Mouse (Mus musculus): Measurements from ENCODE around the gene Gpr39. TPM values are rescaled to one million over a fixed set of nuclear protein-coding genes. Genes with fewer than 3 reads are reported as not detected.
A peak's percentile ranks its signal among the peaks of the same experiment; 100 is the strongest.

Gene Gpr39
- polyA plus RNA-seq, 1 experiment, result 0.11 TPM

GRCm38 (mm10) chr1:125657416-125657815 is 19.4 kb upstream of the Gpr39 start:
- H3K4me3 ChIP-seq (replicated peaks; ENCODE audit: insufficient read depth, low read depth, low read length), result no peak overlapping the region
- WGBS, result 74% methylated on average over 5 of the region's 5 CpGs
- TF ChIP-seq CTCF (IDR thresholded peaks at IDR 0.05; ENCODE audit: borderline replicate concordance, insufficient read depth, low read depth, low read length) (no peak), POLR2A (IDR thresholded peaks at IDR 0.05; ENCODE audit: borderline replicate concordance, insufficient read depth, low read length) (no peak)
- H3K27ac ChIP-seq (ENCODE audit: insufficient read depth, low read length), result no peak overlapping the region
- no peak for DNase-seq
- no peaks in the 10 kb centered on the region; the same call in 1 of the 2 replicates for H3K27me3 ChIP-seq (ENCODE audit: control insufficient read depth, insufficient read depth, low read length)
- H3K4me1 ChIP-seq (ENCODE audit: control insufficient read depth, insufficient read depth, low read length), result no peaks in the 10 kb centered on the region

DNA sequence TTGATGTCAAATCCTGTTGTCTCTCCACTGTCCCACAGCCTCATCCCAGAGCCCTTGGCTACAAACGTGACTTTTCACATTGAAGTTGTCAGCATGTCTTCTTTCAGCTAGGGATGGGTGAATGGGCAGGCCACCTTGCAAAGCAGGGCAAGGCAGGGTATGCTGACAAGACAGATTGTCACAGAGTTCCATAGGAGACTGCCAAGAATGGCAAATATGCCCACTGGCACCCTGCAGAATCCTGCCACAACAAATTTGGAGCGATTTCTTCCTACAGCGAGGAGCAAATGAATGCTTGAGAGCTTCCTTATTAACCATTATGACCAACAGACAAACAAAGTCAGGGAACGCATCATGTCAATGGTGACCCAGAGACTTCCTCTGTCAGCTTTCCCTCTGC is 16.6 kb upstream of the Gpr39 start:
- H3K4me1 ChIP-seq (ENCODE audit: control insufficient read depth, insufficient read depth, low read length), result no peaks in the 10 kb centered on the region
- DNase-seq, result peak in 1 of 2 experiments; percentile 14
- no peak overlapping the region for H3K27ac ChIP-seq (ENCODE audit: insufficient read depth, low read length)
- no peak overlapping the region for H3K4me3 ChIP-seq (replicated peaks; ENCODE audit: insufficient read depth, low read depth, low read length)
- WGBS, result 8% methylated on average over 4 of the region's 4 CpGs
- H3K27me3 ChIP-seq (ENCODE audit: control insufficient read depth, insufficient read depth, low read length), result no peaks in the 10 kb centered on the region; the same call in 1 of the 2 replicates
- no peak for TF ChIP-seq POLR2A (IDR thresholded peaks at IDR 0.05; ENCODE audit: borderline replicate concordance, insufficient read depth, low read length)
- no peak for TF ChIP-seq CTCF (IDR thresholded peaks at IDR 0.05; ENCODE audit: borderline replicate concordance, insufficient read depth, low read depth, low read length)

DNA sequence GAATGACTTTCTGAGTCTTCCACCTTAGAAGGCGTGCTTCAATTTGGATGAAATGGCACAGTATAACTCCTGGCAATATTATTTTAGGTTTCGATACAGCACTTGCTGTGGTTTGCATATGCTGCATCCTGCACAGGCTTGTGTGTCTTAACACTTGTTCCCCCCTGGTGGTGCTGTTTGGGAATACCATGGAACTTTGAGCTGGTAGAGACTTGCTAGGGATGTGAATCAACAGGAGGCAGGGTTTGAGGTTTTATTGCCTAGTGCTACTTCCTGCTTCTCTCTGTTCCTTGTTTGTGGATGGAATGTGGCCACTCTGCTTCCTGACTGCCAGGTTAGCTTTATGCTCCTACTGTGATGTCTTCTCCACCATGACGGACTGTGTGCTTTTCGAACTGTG is 15.9 kb upstream of the Gpr39 start:
- Histone ChIP-seq H3K27me3 (ENCODE audit: control insufficient read depth, insufficient read depth, low read length) (no peaks in the 10 kb centered on the region; the same call in 1 of the 2 replicates), H3K27ac (ENCODE audit: insufficient read depth, low read length) (no peak overlapping the region), H3K4me3 (replicated peaks; ENCODE audit: insufficient read depth, low read depth, low read length) (no peak overlapping the region), H3K4me1 (ENCODE audit: control insufficient read depth, insufficient read depth, low read length) (no peaks in the 10 kb centered on the region)
- no peak for TF ChIP-seq CTCF (IDR thresholded peaks at IDR 0.05; ENCODE audit: borderline replicate concordance, insufficient read depth, low read depth, low read length)
- no peak for TF ChIP-seq POLR2A (IDR thresholded peaks at IDR 0.05; ENCODE audit: borderline replicate concordance, insufficient read depth, low read length)
- WGBS, result 90% methylated on average over 4 of the region's 4 CpGs
- DNase-seq, result no peak

DNA sequence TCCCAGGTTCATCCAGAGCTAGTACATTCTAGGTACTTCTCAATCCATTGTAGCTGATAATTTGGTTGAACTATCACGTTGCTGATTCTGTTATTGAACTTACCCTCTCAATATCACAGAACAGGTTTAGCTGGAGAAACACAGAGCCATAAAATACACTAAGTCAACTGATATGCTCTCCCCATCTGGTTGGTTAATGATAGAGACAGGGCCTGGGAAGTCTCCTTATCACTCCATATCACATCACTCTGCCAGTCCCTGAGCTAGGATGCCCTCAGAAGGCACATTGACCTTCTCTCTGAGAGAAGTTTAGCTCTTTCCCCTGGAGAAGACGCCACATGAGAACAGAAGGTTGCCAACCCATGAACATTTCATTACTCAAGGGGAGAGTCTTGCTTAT is 14.7 kb upstream of the Gpr39 start:
- WGBS, result 90% methylated on average over 2 of the region's 2 CpGs
- TF ChIP-seq POLR2A (IDR thresholded peaks at IDR 0.05; ENCODE audit: borderline replicate concordance, insufficient read depth, low read length) (no peak), CTCF (IDR thresholded peaks at IDR 0.05; ENCODE audit: borderline replicate concordance, insufficient read depth, low read depth, low read length) (no peak)
- H3K4me1 ChIP-seq (ENCODE audit: control insufficient read depth, insufficient read depth, low read length), result no peaks in the 10 kb centered on the region
- H3K4me3 ChIP-seq (replicated peaks; ENCODE audit: insufficient read depth, low read depth, low read length), result no peak overlapping the region
- no peak for DNase-seq
- H3K27me3 ChIP-seq (ENCODE audit: control insufficient read depth, insufficient read depth, low read length), result no peaks in the 10 kb centered on the region; the same call in 1 of the 2 replicates
- no peak overlapping the region for H3K27ac ChIP-seq (ENCODE audit: insufficient read depth, low read length)

DNA sequence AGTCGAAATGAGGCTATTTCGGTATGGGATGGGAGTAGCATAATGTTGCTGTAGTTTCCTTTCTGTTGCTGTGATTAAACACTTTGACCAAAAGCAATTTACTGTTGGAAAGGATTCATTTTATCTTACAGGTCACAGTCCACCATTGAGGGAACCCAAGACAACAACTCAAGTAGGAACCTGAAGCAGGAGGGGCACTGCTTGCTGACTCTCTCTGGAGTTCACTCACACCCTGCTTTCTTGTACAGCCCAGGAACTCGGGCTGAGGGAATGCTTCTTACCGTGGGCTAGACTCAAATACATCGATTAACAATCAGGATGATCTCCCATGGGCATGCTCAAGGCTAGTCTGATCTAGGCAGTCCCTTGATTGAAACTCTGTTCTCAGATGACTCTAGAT is 14.1 kb upstream of the Gpr39 start:
- H3K27ac ChIP-seq (ENCODE audit: insufficient read depth, low read length), result no peak overlapping the region
- 83% methylated on average over 5 of the region's 5 CpGs for WGBS
- DNase-seq, result no peak
- no peaks in the 10 kb centered on the region for H3K4me1 ChIP-seq (ENCODE audit: control insufficient read depth, insufficient read depth, low read length)
- no peak overlapping the region for H3K4me3 ChIP-seq (replicated peaks; ENCODE audit: insufficient read depth, low read depth, low read length)
- H3K27me3 ChIP-seq (ENCODE audit: control insufficient read depth, insufficient read depth, low read length), result no peaks in the 10 kb centered on the region; the same call in 1 of the 2 replicates
- TF ChIP-seq POLR2A (IDR thresholded peaks at IDR 0.05; ENCODE audit: borderline replicate concordance, insufficient read depth, low read length), result no peak
- no peak for TF ChIP-seq CTCF (IDR thresholded peaks at IDR 0.05; ENCODE audit: borderline replicate concordance, insufficient read depth, low read depth, low read length)

GRCm38 (mm10) chr1:125663104-125663503 is 13.7 kb upstream of the Gpr39 start:
- no peak overlapping the region for H3K4me3 ChIP-seq (replicated peaks; ENCODE audit: insufficient read depth, low read depth, low read length)
- 23% methylated on average over 4 of the region's 4 CpGs for WGBS
- no peak overlapping the region for H3K27ac ChIP-seq (ENCODE audit: insufficient read depth, low read length)
- no peaks in the 10 kb centered on the region; the same call in 1 of the 2 replicates for H3K27me3 ChIP-seq (ENCODE audit: control insufficient read depth, insufficient read depth, low read length)
- no peak for DNase-seq
- no peak for TF ChIP-seq POLR2A (IDR thresholded peaks at IDR 0.05; ENCODE audit: borderline replicate concordance, insufficient read depth, low read length)
- no peak for TF ChIP-seq CTCF (IDR thresholded peaks at IDR 0.05; ENCODE audit: borderline replicate concordance, insufficient read depth, low read depth, low read length)
- H3K4me1 ChIP-seq (ENCODE audit: control insufficient read depth, insufficient read depth, low read length), result no peaks in the 10 kb centered on the region

GRCm38 (mm10) chr1:125665127-125665637 is 11.6 kb upstream of the Gpr39 start:
- DNase-seq, result no peak
- Histone ChIP-seq H3K4me3 (replicated peaks; ENCODE audit: insufficient read depth, low read depth, low read length) (no peak overlapping the region), H3K27ac (ENCODE audit: insufficient read depth, low read length) (no peak overlapping the region), H3K4me1 (ENCODE audit: control insufficient read depth, insufficient read depth, low read length) (no peaks in the 10 kb centered on the region), H3K27me3 (ENCODE audit: control insufficient read depth, insufficient read depth, low read length) (no peaks in the 10 kb centered on the region; the same call in 1 of the 2 replicates)
- TF ChIP-seq POLR2A (IDR thresholded peaks at IDR 0.05; ENCODE audit: borderline replicate concordance, insufficient read depth, low read length) (no peak), CTCF (IDR thresholded peaks at IDR 0.05; ENCODE audit: borderline replicate concordance, insufficient read depth, low read depth, low read length) (no peak)
- WGBS, result 38% methylated on average over 5 of the region's 5 CpGs

DNA sequence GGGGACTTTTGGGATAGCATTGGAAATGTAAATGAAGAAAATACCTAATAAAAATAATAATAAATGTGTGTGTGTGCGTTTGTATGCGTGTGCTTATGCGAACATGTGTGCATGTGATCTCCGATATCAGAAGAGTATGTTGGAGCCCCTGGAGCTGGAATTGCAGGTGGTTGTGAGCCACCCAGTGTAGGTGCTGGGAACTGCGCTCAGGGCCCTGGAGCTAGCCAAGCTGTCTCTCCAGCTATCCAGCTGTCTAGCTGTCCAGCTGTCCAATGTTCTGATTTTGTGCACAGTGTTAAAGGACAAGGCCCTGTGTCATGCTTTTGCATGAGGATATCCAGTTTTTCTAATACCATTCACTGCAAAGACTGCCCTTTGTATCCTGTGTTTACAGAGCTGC is 7.8 kb upstream of the Gpr39 start:
- Histone ChIP-seq H3K27ac (ENCODE audit: insufficient read depth, low read length) (no peak overlapping the region), H3K4me1 (ENCODE audit: control insufficient read depth, insufficient read depth, low read length) (no peaks in the 10 kb centered on the region), H3K27me3 (ENCODE audit: control insufficient read depth, insufficient read depth, low read length) (no peaks in the 10 kb centered on the region; the same call in 1 of the 2 replicates), H3K4me3 (replicated peaks; ENCODE audit: insufficient read depth, low read depth, low read length) (no peak overlapping the region)
- TF ChIP-seq POLR2A (IDR thresholded peaks at IDR 0.05; ENCODE audit: borderline replicate concordance, insufficient read depth, low read length) (no peak), CTCF (IDR thresholded peaks at IDR 0.05; ENCODE audit: borderline replicate concordance, insufficient read depth, low read depth, low read length) (no peak)
- 83% methylated on average over 5 of the region's 5 CpGs for WGBS
- DNase-seq, result no peak
